Mouse (Mus musculus): ENCODE results near the gene Haus8.
A peak's percentile ranks its signal among the peaks of the same experiment; 100 is the strongest.
"Not testable (repeated sequence)": the region's sequence is repeated elsewhere in the genome, so short reads cannot be mapped to it uniquely, and the experiment has no call there.

Gene Haus8

GRCm38 (mm10) chr8:71272286-71273150, at the start of gene Haus8, which contains the start of gene Myo9b:
Gene Haus8 (minus strand): TSS chr8:71272934.
Gene Myo9b (plus strand): TSS chr8:71272714.
- peak; percentile 97 to 99 for DNase-seq

- DNase-seq = not testable (repeated sequence)
Measured at GRCm38 (mm10) chr8:71319760-71320159, 47.0 kb upstream of the Haus8 start.

- DNase-seq = not testable (repeated sequence)
Measured at GRCm38 (mm10) chr8:71318610-71319009, 45.9 kb upstream of the Haus8 start.

- DNase-seq = no peak
Measured at GRCm38 (mm10) chr8:71316486-71317031, 43.8 kb upstream of the Haus8 start.

GRCm38 (mm10) chr8:71315972-71316371, 43.2 kb upstream of the Haus8 start:
- no peak for DNase-seq

- DNase-seq = no peak
Measured at GRCm38 (mm10) chr8:71313951-71314350, 41.2 kb upstream of the Haus8 start.

GRCm38 (mm10) chr8:71312700-71313099, 40.0 kb upstream of the Haus8 start:
- peak; percentile 30 to 41 for DNase-seq

- DNase-seq = peak in 1 of 2 experiments; percentile 14
Measured at GRCm38 (mm10) chr8:71310446-71310845, 37.7 kb upstream of the Haus8 start.

- DNase-seq = no peak
Measured at GRCm38 (mm10) chr8:71307913-71308312, 35.2 kb upstream of the Haus8 start.

- no peak for DNase-seq
Measured at GRCm38 (mm10) chr8:71307371-71307770, 34.6 kb upstream of the Haus8 start.

- peak in 1 of 2 experiments; percentile 4 for DNase-seq
Measured at GRCm38 (mm10) chr8:71305988-71306387, 33.3 kb upstream of the Haus8 start.

- peak in 1 of 2 experiments; percentile 19 for DNase-seq
Measured at GRCm38 (mm10) chr8:71303632-71304031, 30.9 kb upstream of the Haus8 start.

GRCm38 (mm10) chr8:71302788-71303187, 30.1 kb upstream of the Haus8 start:
- no peak for DNase-seq

GRCm38 (mm10) chr8:71299716-71300115, 27.0 kb upstream of the Haus8 start:
- no peak for DNase-seq

- no peak for DNase-seq
Measured at GRCm38 (mm10) chr8:71297439-71297838, 24.7 kb upstream of the Haus8 start.

- no peak for DNase-seq
Measured at GRCm38 (mm10) chr8:71296784-71297183, 24.1 kb upstream of the Haus8 start.

- no peak for DNase-seq
Measured at GRCm38 (mm10) chr8:71296188-71296621, 23.5 kb upstream of the Haus8 start.

GRCm38 (mm10) chr8:71293930-71294329, 21.2 kb upstream of the Haus8 start:
- DNase-seq = not testable (repeated sequence)

- DNase-seq = no peak
Measured at GRCm38 (mm10) chr8:71291351-71291750, 18.6 kb upstream of the Haus8 start.

GRCm38 (mm10) chr8:71290911-71291310, 18.2 kb upstream of the Haus8 start:
- no peak for DNase-seq

GRCm38 (mm10) chr8:71290211-71290610, 17.5 kb upstream of the Haus8 start:
- DNase-seq = no peak

GRCm38 (mm10) chr8:71289098-71289497, 16.4 kb upstream of the Haus8 start:
- DNase-seq = no peak

GRCm38 (mm10) chr8:71288441-71288949, 15.8 kb upstream of the Haus8 start:
- DNase-seq = no peak

- not testable (repeated sequence) for DNase-seq
Measured at GRCm38 (mm10) chr8:71286223-71286622, 13.5 kb upstream of the Haus8 start.

Measured in kidney, postnatal 36 days (tissue).